Mouse (Mus musculus) large intestine, adult 2 months (tissue): ENCODE results near the gene Rbm3. TPM values are rescaled to one million over a fixed set of nuclear protein-coding genes. Genes with fewer than 3 reads are reported as not detected.

Source experiments
- polyA plus RNA-seq: library from polyadenylated mRNA; depleted of rRNA; stranded (reverse); fragments of >200 nt; gene quantifications from 2 replicates; pipeline ENCODE4 v1.2.3, GENCODE M21; 2012; rRNA removed

The Rbm3 gene
- polyA plus RNA-seq, 1 experiment: 76.6 TPM

Other genes with a start within 250 kb of the Rbm3 start
- 38.8 and 48.6 TPM in 2 replicates for gene Pqbp1, start 246.6 kb downstream of the Rbm3 start, polyA plus RNA-seq
- gene Timm17b, start 246.5 kb downstream of the Rbm3 start, polyA plus RNA-seq: 38.0 and 40.1 TPM in 2 replicates
- not detected in 2 replicates for gene Gm10491, start 238.0 kb downstream of the Rbm3 start, polyA plus RNA-seq
- not detected in 2 replicates for gene Gm10490, start 236.3 kb downstream of the Rbm3 start, polyA plus RNA-seq
- gene Pcsk1n, start 226.1 kb downstream of the Rbm3 start, polyA plus RNA-seq: 4.3 and 6.0 TPM in 2 replicates
- gene Eras, start 217.3 kb downstream of the Rbm3 start, polyA plus RNA-seq: not detected in 2 replicates
- 10.8 and 12.5 TPM in 2 replicates for gene Hdac6, start 198.0 kb downstream of the Rbm3 start, polyA plus RNA-seq
- 0.05 and 0.14 TPM in 2 replicates for gene Gata1, start 167.8 kb downstream of the Rbm3 start, polyA plus RNA-seq
- 65.2 and 101 TPM in 2 replicates for gene Glod5, start 127.4 kb downstream of the Rbm3 start, polyA plus RNA-seq
- 19.4 and 22.3 TPM in 2 replicates for gene Suv39h1, start 71.1 kb downstream of the Rbm3 start, polyA plus RNA-seq
- gene Was, start 55.4 kb downstream of the Rbm3 start, polyA plus RNA-seq: 5.3 and 7.2 TPM in 2 replicates
- gene Wdr13, start 13.0 kb downstream of the Rbm3 start, polyA plus RNA-seq: 38.4 and 74.3 TPM in 2 replicates
- gene Tbc1d25, start 30.3 kb upstream of the Rbm3 start, polyA plus RNA-seq: 10.8 and 11.8 TPM in 2 replicates
- 138 and 140 TPM in 2 replicates for gene Ebp, start 47.6 kb upstream of the Rbm3 start, polyA plus RNA-seq
- gene Porcn, start 60.6 kb upstream of the Rbm3 start, polyA plus RNA-seq: 6.0 and 6.3 TPM in 2 replicates
- gene Ftsj1, start 106.5 kb upstream of the Rbm3 start, polyA plus RNA-seq: 24.2 and 26.4 TPM in 2 replicates
- gene Slc38a5, start 125.3 kb upstream of the Rbm3 start, polyA plus RNA-seq: 0.38 and 0.52 TPM in 2 replicates
- gene Ssxb10, start 181.5 kb upstream of the Rbm3 start, polyA plus RNA-seq: not detected in 2 replicates
- gene Ssxb9, start 221.1 kb upstream of the Rbm3 start, polyA plus RNA-seq: not detected in 2 replicates